Mouse (Mus musculus): Measurements from ENCODE around the gene Hist1h2af. TPM values are rescaled to one million over a fixed set of nuclear protein-coding genes. Genes with fewer than 3 reads are reported as not detected.
A peak's percentile ranks its signal among the peaks of the same experiment; 100 is the strongest.

The Hist1h2af gene
- polyA plus RNA-seq, 1 experiment from 2014 or later = 3.3 TPM

DNA sequence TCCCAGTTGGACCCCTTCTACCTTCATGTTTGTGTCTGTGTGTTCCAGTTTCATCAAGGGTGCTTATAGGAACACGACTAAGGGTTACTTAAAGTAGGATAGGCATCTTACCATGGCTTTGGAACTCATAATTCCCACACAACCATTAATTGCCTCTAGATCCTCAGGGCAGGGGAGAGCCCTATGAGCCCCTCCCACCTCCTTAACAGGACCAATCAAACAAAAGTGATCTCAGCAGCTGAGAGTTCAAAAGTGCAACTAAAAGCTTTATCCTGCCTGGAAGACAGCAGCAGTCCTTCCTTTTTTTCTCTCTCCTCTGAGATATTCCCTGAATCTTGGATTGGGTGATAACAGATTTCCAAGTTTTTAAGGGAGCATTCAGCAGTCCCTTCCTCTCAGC, 23.6 kb upstream of the Hist1h2af start:
- Histone ChIP-seq H3K4me1 (replicated peaks; ENCODE audit: insufficient read depth, low read length) (no peaks in the 10 kb centered on the region), H3K4me3 (replicated peaks; ENCODE audit: low read depth, low read length) (no peak overlapping the region), H3K27ac (no peak overlapping the region), H3K36me3 (ENCODE audit: insufficient read depth, low read length) (no peaks in the 10 kb centered on the region), H3K9ac (ENCODE audit: low read depth, low read length) (no peak overlapping the region), H3K9me3 (replicated peaks; ENCODE audit: low read length) (no peaks in the 10 kb centered on the region), H3K4me2 (ENCODE audit: low read length) (no peak overlapping the region), H3K27me3 (ENCODE audit: insufficient read depth, low read length) (no peaks in the 10 kb centered on the region)
- peak; percentile 49 for DNase-seq (ENCODE audit: low spot score)
- no peak for ATAC-seq (replicated peaks; ENCODE audit: low FRiP score, low read depth)
- WGBS = 39% methylated on average over 1 of the region's 1 CpGs
- no peak for TF ChIP-seq CTCF (IDR thresholded peaks at IDR 0.05; ENCODE audit: low read depth)

DNA sequence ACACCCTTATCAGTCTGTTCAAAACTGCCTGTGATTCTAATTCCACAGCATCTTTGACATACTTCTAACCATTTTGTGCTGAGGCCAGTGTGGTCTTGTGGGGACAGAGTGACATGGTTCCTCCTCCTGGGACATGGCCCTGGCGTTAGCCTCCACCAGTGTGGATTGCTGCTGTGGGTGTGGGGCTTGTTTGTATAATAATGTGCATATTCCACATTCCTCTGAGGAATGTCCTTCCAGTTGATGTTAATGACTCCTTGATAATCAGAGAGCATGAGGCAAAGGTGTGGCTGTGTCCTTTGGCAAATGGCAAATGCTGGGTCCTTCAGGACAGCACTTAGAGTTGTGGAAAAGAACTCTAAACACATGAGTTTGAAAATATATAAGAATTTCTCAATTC, 20.2 kb upstream of the Hist1h2af start:
- Histone ChIP-seq H3K9ac (ENCODE audit: low read depth, low read length) (no peak overlapping the region), H3K36me3 (ENCODE audit: insufficient read depth, low read length) (no peaks in the 10 kb centered on the region), H3K4me2 (ENCODE audit: low read length) (no peak overlapping the region), H3K4me3 (replicated peaks; ENCODE audit: low read depth, low read length) (no peak overlapping the region), H3K27ac (no peak overlapping the region), H3K4me1 (replicated peaks; ENCODE audit: insufficient read depth, low read length) (no peaks in the 10 kb centered on the region), H3K9me3 (replicated peaks; ENCODE audit: low read length) (no peaks in the 10 kb centered on the region), H3K27me3 (ENCODE audit: insufficient read depth, low read length) (no peaks in the 10 kb centered on the region)
- DNase-seq (ENCODE audit: low spot score) = no peak
- no peak for ATAC-seq (replicated peaks; ENCODE audit: low FRiP score, low read depth)
- WGBS = 90% methylated on average over 1 of the region's 1 CpGs
- TF ChIP-seq CTCF (IDR thresholded peaks at IDR 0.05; ENCODE audit: low read depth) = no peak

DNA sequence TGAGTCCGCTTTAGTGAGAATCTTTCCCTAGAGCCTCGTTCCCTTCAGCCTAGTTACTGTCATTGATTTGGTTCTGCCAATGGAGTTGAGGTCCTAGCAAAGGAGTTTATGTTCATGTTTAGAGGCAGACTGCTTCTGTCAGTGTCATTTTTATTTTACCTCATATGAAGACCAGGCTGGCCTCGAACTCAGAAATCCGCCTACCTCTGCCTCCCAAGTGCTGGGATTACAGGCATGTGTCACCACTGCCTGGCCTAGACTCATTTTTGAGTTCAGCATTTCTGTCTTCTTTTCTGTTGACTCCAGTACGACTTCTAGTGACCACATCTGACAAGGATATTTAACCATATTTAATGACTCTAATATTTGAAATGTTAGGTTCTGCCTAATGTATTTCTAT, 18.4 kb upstream of the Hist1h2af start:
- 81% methylated on average over 5 of the region's 5 CpGs for WGBS
- Histone ChIP-seq H3K9me3 (replicated peaks; ENCODE audit: low read length) (no peaks in the 10 kb centered on the region), H3K36me3 (ENCODE audit: insufficient read depth, low read length) (no peaks in the 10 kb centered on the region), H3K4me2 (ENCODE audit: low read length) (no peak overlapping the region), H3K9ac (ENCODE audit: low read depth, low read length) (no peak overlapping the region), H3K4me1 (replicated peaks; ENCODE audit: insufficient read depth, low read length) (no peaks in the 10 kb centered on the region), H3K27ac (no peak overlapping the region), H3K4me3 (replicated peaks; ENCODE audit: low read depth, low read length) (no peak overlapping the region), H3K27me3 (ENCODE audit: insufficient read depth, low read length) (no peaks in the 10 kb centered on the region)
- DNase-seq (ENCODE audit: low spot score) (no peak), ATAC-seq (replicated peaks; ENCODE audit: low FRiP score, low read depth) (no peak)
- TF ChIP-seq CTCF (IDR thresholded peaks at IDR 0.05; ENCODE audit: low read depth) = no peak

DNA sequence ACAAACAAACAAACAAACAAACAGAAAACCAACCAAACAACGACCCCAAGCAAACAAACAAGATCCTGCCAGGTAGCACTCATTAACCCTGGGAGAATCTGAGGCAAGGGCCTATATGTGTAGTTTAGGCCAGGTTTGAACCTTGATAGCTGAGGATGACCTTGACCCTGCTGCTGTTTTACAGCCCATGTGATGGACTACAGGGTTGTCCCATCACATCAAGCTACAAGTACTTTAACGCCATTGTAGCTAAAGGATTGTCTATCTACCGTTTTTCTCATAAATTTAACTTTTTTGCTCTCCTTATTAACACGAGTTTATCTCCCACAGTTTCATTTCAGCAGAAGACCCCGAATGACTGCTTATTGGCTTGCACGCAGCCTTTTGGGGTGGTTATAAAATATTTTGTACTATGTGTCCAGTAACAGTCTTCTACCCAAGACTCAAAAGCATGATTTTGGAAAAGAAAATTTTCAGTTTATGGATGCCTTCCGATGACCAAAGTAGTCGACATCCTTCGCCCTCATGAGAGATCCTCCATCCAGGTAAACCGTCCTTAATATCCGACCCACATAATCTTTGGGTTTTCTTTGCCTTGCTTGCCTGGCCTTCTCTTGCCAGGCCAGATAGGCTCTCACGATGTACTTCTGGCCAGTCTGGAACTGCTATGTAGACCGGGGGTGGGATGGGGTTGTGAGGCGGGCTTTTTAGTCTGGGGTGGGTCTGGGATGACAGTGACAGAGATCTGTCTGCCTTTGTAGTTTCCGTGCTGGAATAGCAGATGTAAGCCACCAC, 17.7 kb upstream of the Hist1h2af start:
- no peak overlapping the region for H3K27ac ChIP-seq

DNA sequence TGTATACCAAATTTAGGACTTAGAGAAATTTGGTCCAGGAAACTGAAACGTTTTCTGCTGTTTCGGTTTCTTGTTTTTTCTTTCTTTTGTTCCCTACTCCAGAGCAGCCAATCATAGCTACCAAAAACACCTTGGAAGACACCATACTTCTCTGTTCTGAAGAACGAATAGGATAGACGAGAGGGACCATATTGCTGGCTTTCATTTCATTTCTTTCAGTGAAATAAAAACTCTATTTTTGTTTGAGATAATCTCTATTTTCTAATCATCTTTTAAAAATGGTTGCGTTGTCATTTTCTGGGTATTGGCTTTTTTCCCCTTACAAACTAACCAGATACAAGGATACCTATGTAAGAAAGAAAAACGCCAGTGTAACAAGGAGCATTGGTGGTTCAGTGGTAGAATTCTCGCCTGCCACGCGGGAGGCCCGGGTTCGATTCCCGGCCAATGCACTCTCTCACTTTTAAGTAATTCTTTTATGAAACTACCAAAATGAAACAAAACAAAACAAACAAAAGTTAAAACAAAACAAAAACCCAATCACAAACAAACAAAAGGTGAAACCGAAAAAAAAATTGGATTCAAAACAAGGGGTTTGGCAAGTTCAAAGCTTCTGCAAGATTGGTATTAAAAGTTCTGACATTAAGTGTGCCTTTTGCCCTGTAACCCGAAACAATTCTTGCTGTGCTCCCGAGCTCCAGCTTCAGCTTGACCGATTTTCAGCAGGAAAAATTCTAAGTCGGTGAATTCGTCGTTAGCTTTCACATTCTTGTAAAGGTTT, 16.7 kb upstream of the Hist1h2af start:
- WGBS = under 1% methylated on average over 19 of the region's 19 CpGs
- H3K9ac ChIP-seq (ENCODE audit: low read depth, low read length) = peak overlapping the region; percentile 46; the same call in 1 of the 2 replicates
- H3K4me3 ChIP-seq (replicated peaks; ENCODE audit: low read depth, low read length) = peak overlapping the region; percentile 50
- H3K9me3 ChIP-seq (replicated peaks; ENCODE audit: low read length) = no peaks in the 10 kb centered on the region
- no peaks in the 10 kb centered on the region for H3K4me1 ChIP-seq (replicated peaks; ENCODE audit: insufficient read depth, low read length)
- no peaks in the 10 kb centered on the region for H3K27me3 ChIP-seq (ENCODE audit: insufficient read depth, low read length)
- peak; percentile 57 for ATAC-seq (replicated peaks; ENCODE audit: low FRiP score, low read depth)
- no peaks in the 10 kb centered on the region for H3K36me3 ChIP-seq (ENCODE audit: insufficient read depth, low read length)
- TF ChIP-seq CTCF (IDR thresholded peaks at IDR 0.05; ENCODE audit: low read depth) = no peak
- peak overlapping the region; percentile 69 for H3K27ac ChIP-seq
- DNase-seq (ENCODE audit: low spot score) = peak; percentile 80
- H3K4me2 ChIP-seq (ENCODE audit: low read length) = peak overlapping the region; percentile 53

More for the DNA sequence above, 17.7 kb upstream of the Hist1h2af start:
- H3K9me3 ChIP-seq (replicated peaks; ENCODE audit: low read length) = no peaks in the 10 kb centered on the region
- H3K36me3 ChIP-seq (ENCODE audit: insufficient read depth, low read length) = no peaks in the 10 kb centered on the region
- 0 out of 2 replicates have a peak overlapping the region, but pooled peaks have one; percentile 13 for H3K9ac ChIP-seq (ENCODE audit: low read depth, low read length)
- H3K4me3 ChIP-seq (replicated peaks; ENCODE audit: low read depth, low read length) = no peak overlapping the region
- H3K4me2 ChIP-seq (ENCODE audit: low read length) = peak overlapping the region; percentile 53; the same call in 1 of the 2 replicates
- H3K27me3 ChIP-seq (ENCODE audit: insufficient read depth, low read length) = no peaks in the 10 kb centered on the region
- WGBS = 51% methylated on average over 15 of the region's 15 CpGs
- DNase-seq (ENCODE audit: low spot score) = no peak
- ATAC-seq (replicated peaks; ENCODE audit: low FRiP score, low read depth) = no peak
- no peaks in the 10 kb centered on the region for H3K4me1 ChIP-seq (replicated peaks; ENCODE audit: insufficient read depth, low read length)
- no peak for TF ChIP-seq CTCF (IDR thresholded peaks at IDR 0.05; ENCODE audit: low read depth)

DNA sequence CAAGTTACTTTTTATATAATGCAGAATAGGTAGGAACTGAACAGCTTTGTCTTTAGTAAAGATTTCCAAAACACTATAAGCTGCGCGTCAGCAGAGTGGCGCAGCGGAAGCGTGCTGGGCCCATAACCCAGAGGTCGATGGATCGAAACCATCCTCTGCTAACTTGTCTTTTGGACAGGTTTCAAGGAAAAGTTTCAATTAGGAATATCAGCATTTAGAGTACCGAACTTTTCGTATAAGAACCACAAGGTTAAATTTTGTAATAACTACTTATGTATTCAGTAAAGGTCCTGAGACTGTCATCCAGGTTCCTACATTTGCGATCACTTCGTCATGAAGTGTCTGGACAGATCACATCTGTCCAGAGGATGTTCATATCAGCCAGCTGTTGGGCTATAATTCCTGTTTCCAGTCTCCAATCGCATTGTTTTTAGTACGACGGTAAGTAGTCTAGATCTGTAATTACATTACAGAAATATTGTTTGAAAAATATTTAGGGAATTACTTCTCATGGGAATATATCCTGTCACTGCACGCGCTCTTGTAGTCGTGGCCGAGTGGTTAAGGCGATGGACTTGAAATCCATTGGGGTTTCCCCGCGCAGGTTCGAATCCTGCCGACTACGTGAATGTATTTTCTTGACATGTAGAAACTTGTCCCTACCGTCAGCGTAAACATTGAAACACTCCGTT, 16.0 kb upstream of the Hist1h2af start:
- H3K27me3 ChIP-seq (ENCODE audit: insufficient read depth, low read length) = no peaks in the 10 kb centered on the region
- H3K9ac ChIP-seq (ENCODE audit: low read depth, low read length) = peak overlapping the region; percentile 46; the same call in 1 of the 2 replicates
- no peaks in the 10 kb centered on the region for H3K36me3 ChIP-seq (ENCODE audit: insufficient read depth, low read length)
- H3K27ac ChIP-seq = peak overlapping the region; percentile 69; the same call in 1 of the 2 replicates
- no peak for TF ChIP-seq CTCF (IDR thresholded peaks at IDR 0.05; ENCODE audit: low read depth)
- no peaks in the 10 kb centered on the region for H3K9me3 ChIP-seq (replicated peaks; ENCODE audit: low read length)
- peak overlapping the region; percentile 53 for H3K4me2 ChIP-seq (ENCODE audit: low read length)
- H3K4me3 ChIP-seq (replicated peaks; ENCODE audit: low read depth, low read length) = peak overlapping the region; percentile 50
- DNase-seq (ENCODE audit: low spot score) (peak; percentile 90), ATAC-seq (replicated peaks; ENCODE audit: low FRiP score, low read depth) (peak; percentile 91)
- no peaks in the 10 kb centered on the region for H3K4me1 ChIP-seq (replicated peaks; ENCODE audit: insufficient read depth, low read length)
- under 1% methylated on average over 27 of the region's 27 CpGs for WGBS

Measured in kidney, postnatal 0 days (tissue).